Mouse (Mus musculus) urinary bladder, postnatal 4 days (tissue): ENCODE results near the gene Mrgprb5.
"Not testable (repeated sequence)": the region's sequence is repeated elsewhere in the genome, so short reads cannot be mapped to it uniquely, and the experiment has no call there.

Experiments used
- DNase-seq, 2 experiments: peaks; one replicate each; pipeline ENCODE4 v3.0.0; 2021 to 2022; ENCODE audit warnings: low spot score in 2 of 2

Gene Mrgprb5

DNA sequence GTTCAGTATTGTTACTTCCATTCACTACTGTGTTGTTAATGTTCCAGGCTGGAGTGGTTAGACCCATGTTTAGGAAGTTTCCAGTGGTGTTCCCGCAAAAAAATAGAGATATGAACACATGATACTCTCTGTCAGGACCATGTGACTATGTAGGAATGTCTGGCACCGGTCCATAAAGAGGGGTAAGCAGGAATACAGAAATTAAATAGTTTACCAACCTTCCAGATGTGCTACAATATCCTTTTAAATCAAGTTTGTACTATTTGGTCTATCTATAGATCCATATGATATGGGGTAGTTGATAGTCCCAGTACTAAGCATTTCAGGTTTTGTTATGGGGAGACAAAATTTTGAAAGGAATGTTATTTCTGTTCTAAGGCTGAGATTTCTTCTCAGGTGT lies at the start of gene Mrgprb5:
Mrgprb5 (minus strand) TSS at position 101 of the 400 bp plus-strand sequence.
- DNase-seq: no peak

GRCm38 (mm10) chr7:48199188-48199587 lies 30.4 kb upstream of the Mrgprb5 start, which contains the start of gene Mrgprb4:
Gene Mrgprb4, minus strand, starts transcription at chr7:48199288.
- DNase-seq: no peak

DNA sequence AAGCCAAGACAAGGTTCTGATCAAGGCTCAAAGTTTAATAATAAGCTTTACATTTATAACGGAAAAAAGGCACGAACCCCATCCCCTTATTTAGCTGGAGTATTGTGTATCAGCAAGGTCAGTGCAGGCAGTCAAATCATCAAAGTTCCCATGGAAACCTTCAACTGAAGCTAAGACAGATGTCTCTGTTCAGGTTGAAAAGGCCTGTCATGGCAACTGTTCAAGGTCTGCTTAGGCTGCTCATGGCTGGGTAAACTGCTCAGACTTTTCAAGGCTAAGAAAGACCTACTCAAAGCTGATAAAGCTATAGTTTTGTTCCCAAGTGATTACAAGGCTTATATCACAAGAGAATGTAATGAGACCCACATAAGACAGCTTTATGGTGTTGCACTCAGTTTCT lies 1.3 kb downstream of the Mrgprb5 start:
- DNase-seq: no peak

GRCm38 (mm10) chr7:48138248-48138702 lies 30.5 kb downstream of the Mrgprb5 start:
- DNase-seq: peak in 1 of 2 experiments; percentile 19

DNA sequence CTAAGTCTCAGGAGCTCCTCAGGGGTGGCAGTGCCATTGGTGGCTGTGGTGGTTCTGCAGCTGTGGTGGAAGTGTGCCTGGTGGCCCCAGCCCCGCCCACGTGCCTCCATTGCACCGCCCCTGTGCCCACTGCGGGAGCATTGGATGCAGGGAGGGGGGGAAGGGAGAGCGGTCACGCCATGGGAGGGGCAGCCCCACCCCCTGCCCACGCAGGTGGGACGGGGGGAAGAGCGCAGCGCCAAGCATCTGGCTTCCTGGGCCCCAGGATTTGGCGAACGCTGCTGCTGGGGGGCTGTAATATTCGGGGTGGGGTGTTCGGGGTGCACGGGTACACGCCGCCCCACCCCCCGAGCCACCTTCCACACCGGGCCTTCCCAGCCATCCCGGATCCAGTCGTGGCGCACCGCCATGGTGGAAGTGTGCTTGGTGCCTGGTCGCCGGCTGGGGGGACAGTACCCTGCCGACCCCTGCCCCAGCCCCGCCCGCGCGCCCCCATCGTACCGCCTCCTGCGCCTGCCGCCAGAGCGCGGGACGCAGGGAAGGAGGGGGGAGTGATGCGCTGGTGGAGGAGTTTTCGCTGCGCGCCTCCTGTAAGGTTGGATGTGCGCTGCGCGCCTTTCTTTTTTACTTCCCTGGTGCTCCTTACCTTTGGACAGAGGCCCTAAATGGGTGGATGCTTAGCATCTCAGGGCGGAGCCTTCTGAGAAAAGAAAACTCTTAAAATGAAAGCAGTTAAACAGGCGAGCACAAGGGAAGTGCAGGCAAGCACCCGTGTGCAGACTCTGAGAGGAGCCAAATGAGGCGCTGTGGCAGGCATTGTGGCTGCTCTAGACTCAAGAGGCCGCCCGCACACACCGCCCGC lies 31.4 kb downstream of the Mrgprb5 start:
- peak in 1 of 2 experiments; percentile 66 for DNase-seq

- DNase-seq: no peak
These were observed 36.1 kb downstream of the Mrgprb5 start for GRCm38 (mm10) chr7:48132674-48133073.

DNA sequence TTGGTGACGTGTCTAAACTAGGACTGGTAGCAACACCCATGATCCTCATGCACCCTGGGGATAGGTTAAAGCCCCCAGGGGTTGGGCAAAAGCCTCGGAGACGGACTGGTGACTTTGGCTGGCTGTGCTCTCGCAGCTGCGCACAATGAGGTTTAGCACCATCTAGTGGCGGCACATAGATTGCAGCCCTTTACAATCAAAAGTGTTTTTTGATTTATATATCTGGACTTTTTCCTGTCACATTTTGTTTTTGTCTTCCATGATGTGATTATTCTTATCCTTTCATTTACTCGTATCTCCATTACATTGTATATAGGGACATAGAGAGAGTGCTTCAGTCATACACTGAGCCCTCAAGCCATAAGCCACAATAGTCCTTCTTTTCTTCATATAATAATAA lies 36.6 kb downstream of the Mrgprb5 start:
- DNase-seq: not testable (repeated sequence)

GRCm38 (mm10) chr7:48131820-48132219 lies 37.0 kb downstream of the Mrgprb5 start:
- DNase-seq: not testable (repeated sequence)

- DNase-seq: no peak
These were observed 45.0 kb downstream of the Mrgprb5 start for GRCm38 (mm10) chr7:48123806-48124205.
